Mouse (Mus musculus): Measurements from ENCODE around the gene Gcnt1.
A peak's percentile ranks its signal among the peaks of the same experiment; 100 is the strongest.

The Gcnt1 gene

GRCm38 (mm10) chr19:17366364-17367090 lies 6.1 kb downstream of the Gcnt1 start:
- DNase-seq (ENCODE audit: low read depth), result no peak

GRCm38 (mm10) chr19:17364741-17365140 lies 7.9 kb downstream of the Gcnt1 start:
- peak; percentile 91 for DNase-seq (ENCODE audit: low read depth)

DNA sequence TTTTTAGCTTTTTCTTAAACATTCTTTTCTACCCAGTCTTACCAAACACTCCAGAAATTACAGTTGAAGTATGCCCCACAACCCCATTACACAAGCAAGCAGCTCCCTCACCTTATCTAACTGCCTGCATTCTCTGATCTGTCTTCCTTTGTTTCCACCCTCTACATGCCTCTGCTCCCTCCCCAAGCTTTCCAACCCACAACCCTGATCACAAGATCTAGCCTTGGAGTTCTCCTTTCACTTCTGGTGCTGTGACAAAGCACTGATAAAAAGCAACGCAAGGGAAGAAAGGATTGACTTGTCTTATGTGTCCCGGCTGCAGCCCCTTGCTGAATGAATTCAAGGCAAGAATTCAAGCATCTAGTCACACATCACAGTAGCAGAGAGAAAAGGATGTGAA lies 11.5 kb downstream of the Gcnt1 start:
- DNase-seq (ENCODE audit: low read depth), result no peak

DNA sequence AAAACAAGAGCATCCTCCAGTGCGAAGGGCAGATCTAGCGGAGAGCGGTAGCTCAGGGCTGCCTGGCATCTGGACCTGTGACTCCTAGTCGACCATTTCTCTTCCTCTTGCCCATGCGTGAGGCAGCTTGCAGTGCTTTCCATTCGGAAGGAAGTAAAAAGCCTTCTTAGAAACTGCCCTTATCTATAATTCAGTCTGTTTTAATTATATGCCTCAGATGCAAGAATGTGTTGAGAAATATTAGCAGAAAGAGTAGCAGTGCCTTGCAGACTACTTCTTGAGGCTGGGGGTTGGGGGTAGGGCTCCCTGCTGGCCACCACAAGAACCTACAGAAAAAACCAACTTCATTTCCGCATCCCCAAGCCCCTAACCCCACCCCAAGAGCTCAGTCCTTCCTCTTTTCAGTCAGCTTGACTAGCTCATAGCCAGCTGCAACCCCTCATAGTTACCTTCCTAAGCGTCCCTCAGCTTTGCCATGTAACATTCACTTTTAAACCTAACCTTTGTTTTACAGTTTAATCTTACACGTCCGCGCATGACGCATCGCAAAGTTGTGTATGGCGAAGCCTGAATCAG lies 13.2 kb downstream of the Gcnt1 start:
- no peak for DNase-seq (ENCODE audit: low read depth)

DNA sequence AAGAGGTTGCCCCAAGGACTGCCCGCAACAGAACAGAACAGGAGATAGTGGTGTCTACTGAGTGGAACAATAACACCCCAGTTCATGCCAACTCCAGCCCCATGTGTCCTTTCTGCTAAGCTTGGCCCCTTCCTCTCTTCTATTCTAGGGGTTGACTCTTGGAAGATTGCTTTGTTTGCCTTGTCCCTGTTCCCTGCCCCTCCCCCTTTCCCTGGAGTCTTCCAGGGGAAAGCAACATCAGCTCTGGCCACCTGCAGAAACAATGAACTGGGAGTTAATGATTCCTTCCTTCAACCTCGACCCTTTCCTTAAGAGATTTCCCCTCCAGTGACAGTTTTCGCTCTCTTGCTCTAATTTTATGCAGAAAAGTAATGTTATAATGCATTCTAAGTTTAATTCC lies 15.3 kb downstream of the Gcnt1 start:
- DNase-seq (ENCODE audit: low read depth), result no peak

DNA sequence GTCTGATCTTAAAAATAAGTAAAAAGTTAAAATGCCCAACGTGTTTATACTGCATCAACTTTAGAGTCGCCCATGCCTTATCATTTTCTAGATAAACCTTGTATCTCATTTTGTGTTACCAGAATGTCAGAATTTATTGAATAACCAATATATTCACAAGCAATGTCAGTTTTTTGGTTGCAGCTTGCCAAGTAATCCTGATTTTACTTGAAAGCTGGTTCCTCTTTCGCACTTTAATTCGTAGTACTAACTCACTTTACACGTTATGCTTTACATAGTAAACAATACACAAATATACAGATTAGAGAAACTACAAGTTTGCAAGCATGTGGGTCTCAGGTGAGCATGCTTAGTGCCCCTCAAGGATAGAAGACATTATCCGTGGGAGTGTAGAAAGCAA lies 15.7 kb downstream of the Gcnt1 start:
- DNase-seq (ENCODE audit: low read depth), result no peak

DNA sequence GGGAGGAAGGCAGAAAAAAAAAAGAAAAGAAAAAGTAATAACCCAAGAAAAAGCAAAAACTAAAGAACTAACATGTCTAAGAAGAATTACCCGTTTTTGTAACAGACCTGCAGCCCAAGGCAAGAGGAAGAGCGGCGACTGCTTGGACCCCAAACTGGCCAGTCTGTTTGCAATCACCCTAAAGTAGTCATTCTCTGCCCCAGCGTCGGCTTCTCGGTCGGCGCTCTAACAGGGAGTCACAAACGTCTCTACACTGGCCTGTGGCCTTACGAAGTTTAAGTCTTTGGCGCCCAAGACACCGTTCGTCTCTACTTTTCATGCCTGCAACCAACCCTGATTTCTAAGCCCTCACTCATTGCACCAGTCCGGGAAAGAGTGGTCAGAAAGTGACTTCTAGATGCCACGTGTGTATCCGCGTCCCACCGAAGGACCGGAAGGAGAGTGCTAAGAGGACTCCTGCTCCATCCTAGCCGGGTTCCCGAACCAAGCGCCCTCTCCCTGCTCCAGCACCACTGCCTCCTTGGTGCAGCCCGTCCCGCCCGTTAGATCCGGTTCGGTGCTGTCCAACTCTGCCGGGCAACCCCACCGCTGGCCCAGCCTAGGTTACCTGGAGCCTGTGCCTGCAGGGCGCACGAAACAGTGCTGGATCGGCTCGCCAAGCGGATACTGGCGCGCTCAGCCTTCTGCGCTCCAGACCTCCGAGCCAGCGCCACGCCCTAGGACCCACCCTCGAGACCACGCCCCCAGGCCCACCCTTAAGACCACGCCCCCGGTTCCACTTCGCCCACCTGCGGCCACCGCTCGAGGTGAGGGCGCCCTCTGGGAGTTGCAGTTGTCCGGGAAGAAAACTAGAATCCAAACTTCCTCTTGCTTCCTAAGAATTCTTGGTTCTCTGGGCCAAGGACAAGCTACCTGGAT lies 16.4 kb downstream of the Gcnt1 start:
- no peak for DNase-seq (ENCODE audit: low read depth)

GRCm38 (mm10) chr19:17355361-17355760 lies 17.3 kb downstream of the Gcnt1 start:
- DNase-seq (ENCODE audit: low read depth), result no peak

DNA sequence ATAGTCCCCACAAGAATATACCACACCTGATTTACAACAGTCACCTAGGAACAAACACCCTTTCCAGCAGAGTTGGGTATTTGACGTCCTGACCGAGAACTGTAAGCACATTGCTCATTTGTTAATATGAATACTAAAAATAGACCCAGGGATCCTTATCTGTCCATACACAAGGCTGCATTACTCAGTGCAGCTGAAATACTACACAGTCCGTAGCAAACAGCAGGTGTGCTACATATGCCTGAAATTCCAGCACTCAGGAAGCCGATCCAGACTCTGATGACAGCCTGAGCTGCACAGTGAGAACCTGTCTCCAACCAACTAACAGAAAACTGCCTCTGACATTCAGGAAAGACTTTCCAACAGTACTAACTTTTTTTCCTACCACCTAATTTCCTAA lies 17.8 kb downstream of the Gcnt1 start:
- peak; percentile 36 for DNase-seq (ENCODE audit: low read depth)

DNA sequence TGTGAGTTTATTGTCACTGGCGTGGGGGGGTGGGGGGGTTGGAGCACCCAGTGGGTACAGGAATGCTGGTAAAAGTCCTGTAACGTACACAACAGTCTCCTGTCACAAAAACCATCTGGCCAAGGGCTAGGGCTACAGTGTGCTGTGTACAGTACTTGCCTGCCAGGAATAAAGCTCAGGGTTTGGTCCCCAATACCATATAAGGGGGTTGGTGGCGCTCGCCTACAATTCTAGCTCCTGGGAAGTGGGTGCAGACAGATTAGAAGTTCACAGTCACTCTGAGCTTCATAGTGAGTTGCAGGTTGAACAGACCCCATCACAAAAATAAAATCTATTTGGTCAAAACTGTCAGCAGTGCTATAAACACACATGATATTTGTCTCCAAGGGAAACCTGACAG lies 18.3 kb downstream of the Gcnt1 start:
- DNase-seq (ENCODE audit: low read depth), result no peak

- DNase-seq (ENCODE audit: low read depth), result no peak
Observed at GRCm38 (mm10) chr19:17353727-17354126, 18.9 kb downstream of the Gcnt1 start.

DNA sequence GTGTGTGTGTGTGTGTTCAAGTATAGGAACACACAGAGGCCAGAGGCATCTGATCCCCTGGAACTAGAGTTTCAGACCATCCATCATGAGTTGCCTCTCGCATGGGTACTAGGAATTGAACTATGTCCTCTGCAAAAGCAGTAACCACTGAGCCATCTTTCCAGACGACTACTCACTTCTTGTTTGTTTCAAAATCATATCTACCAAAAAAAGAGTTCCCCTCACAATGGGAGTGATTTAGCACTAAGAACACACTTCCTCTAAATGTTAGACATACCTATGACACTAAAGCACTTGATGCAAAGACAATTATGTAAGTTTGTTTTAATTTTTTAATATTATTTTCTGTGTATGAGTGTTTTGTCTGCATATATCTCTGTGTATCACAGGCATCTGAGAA lies 24.8 kb downstream of the Gcnt1 start:
- DNase-seq (ENCODE audit: low read depth), result no peak

DNA sequence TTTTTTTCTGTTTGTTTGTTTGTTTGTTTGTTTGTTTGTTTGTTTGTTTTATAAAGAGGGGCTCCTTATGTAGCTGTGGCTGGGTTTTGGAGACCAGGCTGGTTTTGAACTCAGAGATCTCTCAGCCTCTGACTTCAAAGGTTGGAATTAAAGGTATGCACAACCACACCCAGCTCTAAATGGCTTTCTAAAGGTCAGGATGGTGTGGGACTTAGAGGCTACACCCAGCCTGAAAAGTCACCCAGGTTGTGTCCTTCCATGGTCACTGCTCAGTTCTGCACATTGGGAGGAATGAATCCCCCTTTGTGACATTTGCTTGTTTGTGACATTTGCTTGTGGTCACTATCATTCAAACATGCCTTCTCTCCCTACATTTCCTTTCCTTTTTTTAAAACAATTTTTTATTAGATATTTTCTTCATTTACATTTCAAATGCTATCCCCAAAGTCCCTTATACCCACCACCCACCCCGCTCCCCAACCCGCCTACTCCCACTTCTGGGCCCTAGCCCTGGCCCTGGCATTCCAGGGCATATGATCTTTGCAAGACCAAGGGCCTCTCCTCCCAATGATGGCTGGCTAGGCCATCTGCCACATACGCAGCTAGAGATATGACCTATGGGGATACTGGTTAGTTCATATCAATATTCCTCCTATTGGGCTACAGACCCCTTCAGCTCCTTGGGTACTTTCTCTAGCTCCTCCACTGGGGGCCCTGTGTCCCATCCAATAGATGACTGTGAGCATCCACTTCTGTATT lies 25.7 kb downstream of the Gcnt1 start:
- DNase-seq (ENCODE audit: low read depth), result no peak

DNA sequence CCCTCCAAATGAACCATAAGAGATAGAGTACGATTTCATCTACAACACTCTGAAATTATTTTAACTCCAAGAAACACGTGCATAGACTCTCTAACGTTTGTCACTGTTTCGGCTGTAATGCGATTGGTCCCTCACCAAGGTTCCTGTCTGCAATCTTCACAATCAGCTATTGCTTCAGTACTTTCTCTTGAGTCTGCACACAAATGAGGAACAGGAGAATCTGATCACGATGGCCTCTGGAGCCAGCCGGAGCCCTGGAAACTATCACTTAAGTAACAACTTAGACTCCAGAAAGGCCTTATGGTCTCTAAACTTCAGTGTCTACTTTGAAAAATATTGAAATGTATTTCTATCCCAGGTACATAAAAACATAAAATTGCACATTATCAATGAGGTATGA lies 27.8 kb downstream of the Gcnt1 start:
- DNase-seq (ENCODE audit: low read depth), result no peak

GRCm38 (mm10) chr19:17339563-17339962 lies 33.1 kb downstream of the Gcnt1 start:
- DNase-seq (ENCODE audit: low read depth), result no peak

DNA sequence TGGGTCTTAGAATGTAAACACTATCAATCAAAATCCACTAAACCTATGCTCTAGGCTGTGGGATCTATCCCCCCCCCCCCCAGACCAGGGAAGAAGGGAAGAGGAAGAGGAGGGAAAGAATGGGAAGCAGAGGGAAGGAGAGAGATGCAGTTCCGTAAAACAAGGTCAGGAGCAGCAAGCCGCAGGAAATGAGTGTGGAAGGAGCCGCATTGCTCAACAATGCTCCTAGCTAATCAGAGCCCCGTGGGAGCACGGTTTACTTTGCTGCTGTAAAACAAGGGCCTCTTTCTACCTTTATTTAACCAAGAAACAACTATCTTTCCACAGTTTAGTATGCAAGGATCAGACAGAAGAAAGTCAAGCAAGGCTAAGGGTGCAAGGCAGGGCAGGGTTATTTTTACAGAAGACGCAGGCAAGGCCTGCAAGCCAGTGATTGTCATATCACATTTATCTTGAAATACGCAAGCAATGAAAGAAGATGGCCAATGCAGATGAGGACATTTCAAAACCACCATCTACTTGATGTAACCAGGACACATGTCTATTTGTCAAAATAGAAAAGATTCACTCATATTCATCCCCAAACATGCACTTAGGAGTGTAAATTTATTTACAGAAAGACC lies 35.5 kb downstream of the Gcnt1 start:
- DNase-seq (ENCODE audit: low read depth), result no peak

DNA sequence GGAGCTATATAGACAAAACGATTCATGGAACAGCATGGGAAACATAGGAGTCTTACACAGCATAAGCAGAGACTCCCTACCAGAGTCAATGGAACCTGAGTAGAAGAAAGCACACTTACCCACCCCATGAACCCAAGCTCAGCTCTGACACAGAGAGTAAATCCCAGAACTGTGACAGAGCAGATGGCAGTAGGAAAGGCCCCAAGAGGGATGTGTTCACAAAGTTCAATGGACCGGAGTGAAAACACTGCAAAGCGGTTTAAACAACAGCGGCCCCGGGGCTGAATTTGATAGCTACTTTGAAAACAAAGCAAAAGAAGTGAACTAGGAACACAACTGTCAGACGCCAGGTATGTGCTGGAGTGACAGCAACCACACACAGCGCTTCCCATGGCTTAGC lies 36.0 kb downstream of the Gcnt1 start:
- DNase-seq (ENCODE audit: low read depth), result no peak

DNA sequence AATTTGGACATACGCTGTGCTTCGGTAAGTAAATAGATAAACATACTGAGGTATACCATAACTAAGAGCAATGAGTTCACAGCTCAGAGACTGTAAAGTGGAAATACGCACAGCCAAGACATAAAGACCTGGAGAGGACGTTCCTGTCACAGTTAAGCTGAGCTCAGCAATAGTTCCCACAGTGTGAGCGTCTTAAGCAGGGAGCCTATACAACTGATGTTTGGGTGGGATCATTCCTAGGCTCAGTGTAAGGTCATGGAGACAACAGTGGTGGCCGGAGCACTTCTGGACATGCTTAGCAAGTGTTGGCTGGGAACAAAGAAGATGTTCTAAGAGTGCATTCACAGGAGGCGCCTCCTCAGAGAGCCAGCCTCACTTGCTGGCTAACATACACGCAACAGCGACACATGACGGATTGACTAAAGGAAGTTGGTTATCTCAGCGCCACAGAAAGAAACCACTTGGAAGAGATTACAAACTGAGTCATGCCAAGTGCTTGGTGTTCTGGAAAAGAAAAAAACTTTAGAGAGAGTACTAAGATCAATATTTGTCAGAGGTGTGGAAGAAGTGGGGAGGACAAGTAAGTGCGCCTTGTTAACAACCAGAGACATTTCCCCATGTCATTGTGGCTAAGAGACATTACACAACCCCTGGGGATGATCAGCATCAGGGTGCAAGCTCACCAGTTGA lies 37.9 kb downstream of the Gcnt1 start:
- DNase-seq (ENCODE audit: low read depth), result no peak

- no peak for DNase-seq (ENCODE audit: low read depth)
Observed at GRCm38 (mm10) chr19:17333043-17333442, 39.6 kb downstream of the Gcnt1 start.

- DNase-seq (ENCODE audit: low read depth), result no peak
Observed at GRCm38 (mm10) chr19:17328916-17329315, 43.7 kb downstream of the Gcnt1 start.

- DNase-seq (ENCODE audit: low read depth), result no peak
Observed at GRCm38 (mm10) chr19:17327881-17328404, 44.7 kb downstream of the Gcnt1 start.
